Mouse (Mus musculus) stomach, embryonic 16.5 days (tissue): Measurements from ENCODE around the gene Cpn1. TPM values are rescaled to one million over a fixed set of nuclear protein-coding genes. Genes with fewer than 3 reads are reported as not detected.

Experiments
- ATAC-seq: fragments of 200-750 bp; cut with Nextera tagmentation; 2 replicates; pipeline ENCODE4 v1.8.0; 2017; ENCODE audit warnings: moderate number of reproducible peaks, moderate TSS enrichment; ENCODE audit not compliant: insufficient read depth, low FRiP score
- H3K27ac ChIP-seq: fragments of 300-500 bp; sonication (generic); 2 replicates; pipeline ENCODE4 v1.5.1; 2014; ENCODE audit warnings: low read length
- H3K27me3 ChIP-seq: fragments of 300-500 bp; sonication (generic); 2 replicates; pipeline ENCODE4 v1.6.1; 2014; ENCODE audit warnings: low read length, control low read depth, mixed read lengths; ENCODE audit not compliant: control insufficient read depth, insufficient read depth
- H3K36me3 ChIP-seq: fragments of 300-500 bp; sonication (generic); 2 replicates; pipeline ENCODE4 v1.6.1; 2014; ENCODE audit warnings: low read length; ENCODE audit not compliant: control insufficient read depth, insufficient read depth
- H3K4me1 ChIP-seq: fragments of 300-500 bp; sonication (generic); 2 replicates; pipeline ENCODE4 v1.6.1; 2014; ENCODE audit warnings: low read length, control low read depth, mixed read lengths; ENCODE audit not compliant: control insufficient read depth, insufficient read depth
- H3K4me2 ChIP-seq: fragments of 300-500 bp; sonication (generic); 2 replicates; pipeline ENCODE4 v1.6.1; 2014; ENCODE audit warnings: low read depth, low read length, mixed read lengths
- H3K4me3 ChIP-seq: fragments of 300-500 bp; sonication (generic); replicated peaks from 2 replicates; pipeline ENCODE4 v1.5.1; 2014; ENCODE audit warnings: mild to moderate bottlenecking, low read length
- H3K9ac ChIP-seq: fragments of 300-500 bp; sonication (generic); 2 replicates; pipeline ENCODE4 v1.6.1; 2014; ENCODE audit warnings: low read length
- H3K9me3 ChIP-seq: fragments of 300-500 bp; sonication (generic); replicated peaks from 2 replicates; pipeline ENCODE4 v1.6.1; 2016; ENCODE audit warnings: low read length, control low read depth; ENCODE audit not compliant: control insufficient read depth
- WGBS: fragments of 180-500 bp; shearing (Covaris S2); extraction: QIAGEN DNeasy Blood & Tissue Kit; methylation state at CpG from one replicate; pipeline ENCODE4 v1.1.7; 2014; 5-methylcytosine and 5-hydroxymethylcytosine counted together
- polyA plus RNA-seq: library from polyadenylated mRNA; unstranded; fragments of >200 nt; fragmentation: Nextera tagmentation; extraction: Ambion mirVana; gene quantifications from 2 replicates; pipeline ENCODE4 v1.2.1, GENCODE M21; 2015

The Cpn1 gene
- polyA plus RNA-seq, 1 experiment from 2014 or later: 56.6 TPM

DNA sequence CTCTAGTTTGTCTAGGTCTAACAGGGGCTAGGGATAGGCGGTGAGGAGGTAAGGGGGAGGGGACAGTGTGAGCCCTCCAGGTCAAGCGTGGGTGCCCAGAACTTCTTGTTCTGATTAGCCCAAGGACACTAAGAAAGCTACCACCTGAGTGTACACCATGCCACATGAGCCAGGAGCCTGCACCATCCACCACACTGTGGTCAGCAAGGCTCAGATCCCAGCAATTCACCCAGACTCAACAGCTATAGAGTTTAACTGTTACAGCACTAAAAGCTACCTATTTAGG lies 69.0 kb downstream of the Cpn1 start:
- Histone ChIP-seq H3K27me3 (no peaks in the 10 kb centered on the region), H3K36me3 (no peaks in the 10 kb centered on the region), H3K4me1 (peaks cover 17% of the 10 kb centered on the region; the same call in 1 of the 2 replicates), H3K9ac (0 out of 2 replicates have a peak overlapping the region, but pooled peaks have one; percentile 7), H3K4me3 (no peak overlapping the region), H3K4me2 (peak overlapping the region; percentile 44), H3K27ac (peak overlapping the region; percentile 73), H3K9me3 (no peaks in the 10 kb centered on the region)
- WGBS: 81% methylated on average over 2 of the region's 2 CpGs
- ATAC-seq: no peak

DNA sequence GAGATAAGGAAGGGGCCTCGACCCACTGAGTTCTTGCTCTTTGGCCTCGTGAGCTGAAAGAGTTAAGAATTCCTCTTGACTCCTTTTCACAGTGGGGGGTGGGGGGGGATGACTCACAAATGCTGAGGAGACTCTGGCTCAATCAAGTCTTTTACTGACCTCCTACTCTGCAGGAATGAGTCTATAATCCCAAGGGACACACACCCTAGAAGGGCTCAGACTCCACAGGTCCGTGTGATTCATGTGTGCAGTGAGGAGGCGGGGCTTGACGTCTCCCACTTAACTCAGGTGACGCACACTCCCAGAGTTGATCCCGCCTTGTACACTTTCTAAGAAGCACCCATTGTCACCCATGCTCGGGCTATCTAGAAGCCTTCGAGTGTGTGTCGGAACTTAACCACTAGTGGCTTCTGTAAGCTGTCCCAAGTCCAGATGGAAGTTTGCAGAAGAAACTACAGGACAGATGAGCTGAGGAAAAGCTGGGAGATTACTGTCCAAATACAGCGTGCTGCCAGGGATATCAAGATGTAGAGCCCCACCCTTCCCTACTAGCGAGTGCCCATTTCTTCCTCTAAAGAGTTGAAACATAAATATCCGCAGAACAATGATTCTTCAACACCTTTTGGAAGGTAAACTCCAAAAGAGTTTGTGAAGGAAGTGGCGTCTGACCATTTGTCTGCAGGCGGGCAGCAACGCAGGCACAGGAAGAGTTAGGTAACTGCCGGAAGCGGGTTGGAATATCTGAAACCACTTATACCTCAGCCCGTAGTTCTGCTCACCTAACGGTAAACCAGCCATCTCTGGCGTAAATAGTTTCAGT lies 69.6 kb downstream of the Cpn1 start:
- H3K36me3 ChIP-seq: no peaks in the 10 kb centered on the region
- H3K9me3 ChIP-seq: no peaks in the 10 kb centered on the region
- ATAC-seq: peak; percentile 90
- 0 out of 2 replicates have a peak overlapping the region, but pooled peaks have one; percentile 7 for H3K9ac ChIP-seq
- peak overlapping the region; percentile 18; the same call in 1 of the 2 replicates for H3K4me3 ChIP-seq
- peaks cover 17% of the 10 kb centered on the region; the same call in 1 of the 2 replicates for H3K4me1 ChIP-seq
- peak overlapping the region; percentile 44 for H3K4me2 ChIP-seq
- 48% methylated on average over 21 of the region's 21 CpGs for WGBS
- H3K27ac ChIP-seq: peak overlapping the region; percentile 73
- no peaks in the 10 kb centered on the region for H3K27me3 ChIP-seq

DNA sequence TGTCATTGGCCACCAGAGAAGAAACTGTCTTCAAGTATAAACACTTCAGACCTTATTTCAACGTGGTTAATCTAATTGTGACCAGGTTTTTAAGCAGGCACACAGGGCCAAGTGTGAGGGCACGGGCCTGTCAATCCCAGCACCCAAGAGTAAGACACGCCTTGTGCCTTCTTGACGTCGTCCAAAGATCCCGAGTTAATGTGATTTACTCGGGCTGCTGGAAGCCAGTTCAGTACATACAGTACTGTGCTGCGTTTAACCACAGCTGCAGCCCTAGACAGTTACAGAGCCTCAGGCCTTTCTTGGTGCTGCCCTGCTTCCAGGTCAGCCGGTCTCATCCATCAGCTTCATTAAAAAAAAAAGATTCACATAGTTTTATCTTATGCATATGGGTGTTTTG lies 70.9 kb downstream of the Cpn1 start:
- 62% methylated on average over 9 of the region's 9 CpGs for WGBS
- no peak overlapping the region for H3K9ac ChIP-seq

DNA sequence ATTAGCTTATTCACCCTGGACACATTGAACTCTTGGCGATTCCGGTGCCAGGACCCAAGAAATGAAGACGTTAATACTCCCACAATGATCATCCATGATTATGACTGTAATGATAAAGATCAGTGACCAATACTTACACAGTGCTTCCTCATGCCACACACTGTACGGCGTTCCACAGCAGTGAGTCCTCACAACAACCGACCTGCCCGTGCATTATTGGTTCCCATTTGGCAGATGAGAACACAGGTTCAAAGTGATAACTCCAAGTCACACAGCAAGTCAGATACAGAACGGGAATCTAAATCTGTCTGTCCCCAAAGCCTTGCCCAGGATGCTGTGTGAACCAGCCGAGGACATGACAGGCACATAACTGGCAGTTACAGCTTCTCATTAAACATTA lies 71.4 kb downstream of the Cpn1 start:
- ATAC-seq: no peak
- H3K4me1 ChIP-seq: peaks cover 14% of the 10 kb centered on the region; the same call in 1 of the 2 replicates
- no peaks in the 10 kb centered on the region for H3K9me3 ChIP-seq
- no peak overlapping the region for H3K27ac ChIP-seq
- WGBS: 84% methylated on average over 9 of the region's 9 CpGs
- H3K9ac ChIP-seq: no peak overlapping the region
- H3K4me3 ChIP-seq: no peak overlapping the region
- no peaks in the 10 kb centered on the region for H3K27me3 ChIP-seq
- no peak overlapping the region for H3K4me2 ChIP-seq
- H3K36me3 ChIP-seq: no peaks in the 10 kb centered on the region

More for the DNA sequence above, 70.9 kb downstream of the Cpn1 start:
- H3K9me3 ChIP-seq: no peaks in the 10 kb centered on the region
- no peak overlapping the region for H3K4me2 ChIP-seq
- H3K4me3 ChIP-seq: no peak overlapping the region
- no peaks in the 10 kb centered on the region for H3K36me3 ChIP-seq
- no peak for ATAC-seq
- peaks cover 14% of the 10 kb centered on the region; the same call in 1 of the 2 replicates for H3K4me1 ChIP-seq
- H3K27me3 ChIP-seq: no peaks in the 10 kb centered on the region
- H3K27ac ChIP-seq: no peak overlapping the region

DNA sequence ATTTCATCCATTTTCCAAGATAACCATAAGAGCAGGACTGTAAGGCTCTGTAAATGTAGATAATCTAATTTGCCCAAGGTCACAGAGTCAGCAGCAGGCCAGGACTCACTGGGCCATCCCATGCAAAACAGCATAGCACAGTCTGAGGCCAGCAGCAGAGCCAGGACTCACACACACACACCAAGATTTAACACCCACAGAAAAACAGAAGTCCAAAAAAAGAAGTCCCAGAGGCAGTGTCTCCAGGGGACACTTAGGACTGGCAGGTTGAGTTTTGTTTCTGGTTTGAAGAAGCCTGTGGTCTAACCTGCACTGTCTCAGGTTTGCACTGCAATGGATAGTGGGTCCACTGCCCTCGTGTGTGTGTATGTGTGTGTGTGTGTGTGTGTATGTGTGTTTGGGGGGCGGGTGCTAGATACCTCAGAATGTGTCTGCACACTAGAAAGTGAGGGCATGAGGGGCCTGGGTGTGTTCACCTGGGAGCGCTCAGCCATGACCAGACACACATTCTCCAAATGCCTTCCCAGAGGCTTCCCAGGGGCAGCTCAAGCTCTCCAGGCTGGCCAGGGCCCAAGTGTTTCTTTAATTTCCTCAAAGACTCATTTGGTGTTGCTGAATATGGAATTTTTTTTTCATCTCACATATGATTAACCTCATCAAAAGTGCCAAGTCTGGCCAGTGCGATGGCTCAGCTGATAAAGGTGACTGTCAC lies 73.4 kb downstream of the Cpn1 start:
- 73% methylated on average over 4 of the region's 4 CpGs for WGBS
- H3K9me3 ChIP-seq: no peaks in the 10 kb centered on the region
- H3K4me1 ChIP-seq: peaks cover 14% of the 10 kb centered on the region; the same call in 1 of the 2 replicates
- H3K27ac ChIP-seq: no peak overlapping the region
- H3K27me3 ChIP-seq: no peaks in the 10 kb centered on the region
- no peaks in the 10 kb centered on the region for H3K36me3 ChIP-seq
- H3K4me2 ChIP-seq: no peak overlapping the region
- no peak overlapping the region for H3K4me3 ChIP-seq
- ATAC-seq: no peak
- no peak overlapping the region for H3K9ac ChIP-seq

DNA sequence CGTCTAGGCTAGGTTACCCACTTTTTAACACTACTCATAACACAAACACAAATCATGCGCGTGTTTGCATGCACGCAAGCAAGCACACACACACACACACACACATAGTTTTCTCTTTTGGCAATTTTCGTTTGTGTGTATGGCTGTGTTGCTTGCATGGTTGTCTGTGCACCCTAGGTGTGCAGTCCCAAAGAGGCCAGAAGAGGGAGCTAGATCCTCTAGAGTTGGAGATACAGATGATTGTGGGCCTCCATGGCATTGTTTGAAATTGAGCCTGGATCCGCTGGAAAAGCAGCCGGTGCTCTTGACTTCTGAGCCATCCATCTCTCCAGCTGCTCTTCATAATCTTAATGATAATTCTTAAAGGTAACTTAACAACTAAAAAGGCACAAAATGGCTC lies 79.9 kb downstream of the Cpn1 start:
- H3K4me2 ChIP-seq: no peak overlapping the region
- no peaks in the 10 kb centered on the region for H3K4me1 ChIP-seq
- H3K4me3 ChIP-seq: no peak overlapping the region
- H3K9me3 ChIP-seq: 0 out of 2 replicates have a peak, but pooled peaks cover 2% of the 10 kb centered on the region
- H3K27me3 ChIP-seq: no peaks in the 10 kb centered on the region
- no peak for ATAC-seq
- 91% methylated on average over 7 of the region's 7 CpGs for WGBS
- H3K36me3 ChIP-seq: peaks cover 3% of the 10 kb centered on the region; the same call in 1 of the 2 replicates
- no peak overlapping the region for H3K27ac ChIP-seq
- H3K9ac ChIP-seq: no peak overlapping the region

Other genes with a start within 250 kb of the Cpn1 start
- gene Cutc, start 233.6 kb downstream of the Cpn1 start, polyA plus RNA-seq: 16.3 and 18.3 TPM in 2 replicates
- gene Cox15, start 233.6 kb downstream of the Cpn1 start, polyA plus RNA-seq: 10.0 and 10.8 TPM in 2 replicates
- 1.7 and 2.2 TPM in 2 replicates for gene Abcc2, start 204.4 kb downstream of the Cpn1 start, polyA plus RNA-seq
- gene Dnmbp, start 46.4 kb downstream of the Cpn1 start, polyA plus RNA-seq: 25.8 and 27.5 TPM in 2 replicates
- gene Cyp2c23, start 42.7 kb upstream of the Cpn1 start, polyA plus RNA-seq: 4.0 and 4.1 TPM in 2 replicates
- gene Erlin1, start 83.2 kb upstream of the Cpn1 start, polyA plus RNA-seq: 48.9 and 56.6 TPM in 2 replicates
- 38.9 and 44.0 TPM in 2 replicates for gene Chuk, start 120.9 kb upstream of the Cpn1 start, polyA plus RNA-seq
- gene Cwf19l1, start 149.3 kb upstream of the Cpn1 start, polyA plus RNA-seq: 26.1 and 29.2 TPM in 2 replicates
- gene Bloc1s2, start 159.9 kb upstream of the Cpn1 start, polyA plus RNA-seq: 74.2 and 77.2 TPM in 2 replicates
- gene Pkd2l1, start 205.9 kb upstream of the Cpn1 start, polyA plus RNA-seq: not detected in 2 replicates
- gene Scd3, start 216.7 kb upstream of the Cpn1 start, polyA plus RNA-seq: 0.11 and 0.18 TPM in 2 replicates